Mouse (Mus musculus): ENCODE results near the gene Hhat.

Hhat gene

GRCm38 (mm10) chr1:192564691-192565090 is 206.3 kb downstream of the Hhat start:
- no peak for DNase-seq (ENCODE audit: extremely low spot score, low read depth, low spot score)

DNA sequence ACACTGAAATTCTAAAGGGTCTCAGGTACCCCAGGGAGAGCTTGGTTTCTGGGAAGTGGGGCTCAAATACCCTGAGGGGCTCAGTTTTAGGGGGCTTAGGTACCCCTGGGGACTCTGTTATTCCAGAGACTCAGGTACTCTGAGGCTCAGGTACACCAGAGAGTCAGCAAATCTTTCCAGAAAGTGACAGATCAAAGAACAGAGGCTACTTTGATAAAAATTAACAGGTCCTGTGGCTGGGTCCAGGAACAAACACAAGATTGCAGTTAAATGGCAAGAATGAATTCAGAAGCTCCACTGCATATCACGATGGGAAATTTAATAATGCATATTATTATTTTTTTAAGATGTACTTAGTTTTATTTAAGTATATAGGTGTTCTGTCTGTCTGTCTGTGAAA is 211.7 kb downstream of the Hhat start:
- DNase-seq (ENCODE audit: extremely low spot score, low read depth, low spot score): no peak

DNA sequence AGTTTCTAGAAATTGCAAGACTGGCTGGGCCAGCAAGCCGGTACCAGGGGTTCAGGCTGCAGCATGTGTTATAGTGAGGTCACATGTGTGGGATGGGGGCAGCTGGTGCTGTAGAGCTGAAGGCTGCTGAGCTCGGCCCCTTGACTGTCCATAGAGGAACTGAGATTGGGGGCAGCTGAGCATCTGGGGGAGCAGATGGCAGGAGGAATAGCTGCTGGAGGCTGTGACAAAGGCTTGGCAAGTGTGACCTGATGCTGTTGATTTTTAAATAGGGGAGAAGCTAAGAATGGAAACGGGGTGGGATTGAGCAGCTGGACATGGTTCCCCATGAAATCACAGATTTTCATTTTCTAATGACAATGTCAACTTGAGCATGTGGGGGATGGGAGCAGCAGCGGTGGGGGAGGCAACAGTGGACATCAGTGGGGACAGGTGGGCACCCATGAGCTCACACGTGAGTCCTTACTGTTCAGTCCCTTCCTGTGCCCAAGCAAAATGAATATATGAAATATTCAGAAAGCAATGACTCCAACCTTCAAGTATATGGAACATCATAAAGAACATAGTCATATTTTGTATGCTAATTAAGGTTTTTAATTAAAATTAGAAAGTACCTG is 212.9 kb downstream of the Hhat start:
- no peak for DNase-seq (ENCODE audit: extremely low spot score, low read depth, low spot score)

DNA sequence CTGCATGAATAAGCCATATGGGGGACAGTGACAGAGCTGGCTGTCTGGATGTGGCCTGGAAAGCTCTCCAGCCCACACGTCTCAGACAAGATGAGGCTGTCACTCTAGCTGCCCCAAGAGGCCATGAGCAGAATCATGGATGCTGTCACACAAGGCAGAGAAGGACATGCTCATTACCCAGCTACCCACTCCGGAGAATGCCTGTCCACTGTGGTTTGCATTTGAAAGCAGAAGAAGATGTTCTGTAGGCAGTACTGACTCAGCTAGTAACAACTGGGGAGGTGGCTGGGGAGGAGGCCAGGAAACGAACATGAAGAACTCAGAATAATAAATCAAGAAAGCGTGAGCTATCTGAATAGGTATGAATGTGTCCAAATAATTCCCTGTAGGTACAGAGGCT is 215.5 kb downstream of the Hhat start:
- DNase-seq (ENCODE audit: extremely low spot score, low read depth, low spot score): no peak

GRCm38 (mm10) chr1:192550561-192550960 is 220.5 kb downstream of the Hhat start:
- DNase-seq (ENCODE audit: extremely low spot score, low read depth, low spot score): no peak

DNA sequence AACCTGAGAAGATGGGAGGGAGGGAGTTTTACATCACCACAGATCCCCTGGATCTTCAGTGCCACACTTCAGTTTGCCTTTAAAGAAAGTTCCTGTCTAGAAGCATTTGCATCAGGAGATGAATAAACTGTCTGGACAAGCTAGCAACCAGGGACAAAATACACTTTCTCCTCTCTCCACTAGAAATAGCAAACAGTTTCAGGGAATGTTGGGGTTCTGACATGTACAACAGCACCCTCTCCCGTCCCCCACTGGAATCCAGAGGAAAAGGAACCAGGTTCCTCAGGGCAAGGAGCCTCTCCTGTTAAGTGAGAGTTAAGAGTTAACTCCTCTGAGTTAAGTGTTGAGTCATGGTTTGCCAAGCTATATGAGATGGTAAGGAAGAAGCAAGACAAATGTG is 224.2 kb downstream of the Hhat start:
- no peak for DNase-seq (ENCODE audit: extremely low spot score, low read depth, low spot score)

- no peak for DNase-seq (ENCODE audit: extremely low spot score, low read depth, low spot score)
These were observed 226.1 kb downstream of the Hhat start for GRCm38 (mm10) chr1:192544901-192545300.

- no peak for DNase-seq (ENCODE audit: extremely low spot score, low read depth, low spot score)
These were observed 226.9 kb downstream of the Hhat start for GRCm38 (mm10) chr1:192544091-192544490.

- no peak for DNase-seq (ENCODE audit: extremely low spot score, low read depth, low spot score)
These were observed 227.3 kb downstream of the Hhat start for GRCm38 (mm10) chr1:192543686-192544085.

GRCm38 (mm10) chr1:192542093-192542492 is 228.9 kb downstream of the Hhat start:
- DNase-seq (ENCODE audit: extremely low spot score, low read depth, low spot score): no peak

- DNase-seq (ENCODE audit: extremely low spot score, low read depth, low spot score): no peak
These were observed 233.9 kb downstream of the Hhat start for GRCm38 (mm10) chr1:192537169-192537568.

GRCm38 (mm10) chr1:192536440-192536839 is 234.6 kb downstream of the Hhat start:
- no peak for DNase-seq (ENCODE audit: extremely low spot score, low read depth, low spot score)

DNA sequence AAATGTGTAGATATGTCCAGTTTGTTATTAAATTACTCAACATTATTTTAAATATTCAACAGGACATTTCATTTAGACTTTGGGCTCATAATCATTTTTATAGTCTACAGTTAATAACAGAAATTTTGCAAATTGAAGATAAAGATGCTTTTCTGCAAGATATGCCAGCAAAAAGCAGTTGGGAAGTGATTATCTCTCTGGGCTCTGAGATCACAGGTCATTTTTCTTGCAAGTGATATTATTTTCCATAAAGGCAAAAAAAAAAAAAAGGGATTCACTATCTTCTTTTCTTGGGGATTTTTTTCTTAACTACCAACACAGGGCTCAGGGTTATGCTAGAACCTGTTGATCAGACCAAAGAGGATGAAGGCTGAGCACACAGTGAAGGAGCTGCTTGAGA is 238.0 kb downstream of the Hhat start:
- no peak for DNase-seq (ENCODE audit: extremely low spot score, low read depth, low spot score)

GRCm38 (mm10) chr1:192532212-192532611 is 238.8 kb downstream of the Hhat start:
- no peak for DNase-seq (ENCODE audit: extremely low spot score, low read depth, low spot score)

DNA sequence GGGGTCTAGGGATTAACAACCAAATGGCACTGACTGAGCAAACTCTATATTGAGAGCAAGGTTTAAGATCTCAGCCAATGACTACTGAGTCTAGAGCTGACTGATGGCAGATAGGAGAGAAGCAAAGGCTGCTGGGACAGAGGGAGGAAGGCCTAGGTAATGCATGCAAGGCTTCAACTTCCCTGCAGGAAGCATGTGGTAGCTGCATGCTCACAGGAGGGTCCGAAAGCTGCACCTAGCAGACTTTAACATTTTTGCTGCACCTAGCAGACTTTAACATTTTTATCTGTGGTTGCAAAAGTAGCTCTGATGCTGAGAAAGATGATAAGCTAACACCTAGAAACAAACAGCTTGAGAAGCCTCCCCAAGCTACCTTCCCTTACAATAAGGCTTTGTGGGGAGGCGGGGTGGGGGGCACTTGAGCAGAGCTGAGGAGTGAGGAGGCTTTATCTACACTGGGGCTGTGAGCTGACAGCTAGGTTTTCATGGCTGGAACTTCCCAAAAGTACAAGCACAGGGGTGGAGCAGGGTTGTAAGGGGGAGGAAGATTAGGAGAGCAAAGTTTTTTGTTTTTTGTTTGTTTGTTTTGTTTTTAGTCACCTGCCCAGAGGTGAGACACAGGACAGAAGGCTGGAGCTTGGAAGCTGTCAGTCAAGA is 239.4 kb downstream of the Hhat start:
- DNase-seq (ENCODE audit: extremely low spot score, low read depth, low spot score): no peak

DNA sequence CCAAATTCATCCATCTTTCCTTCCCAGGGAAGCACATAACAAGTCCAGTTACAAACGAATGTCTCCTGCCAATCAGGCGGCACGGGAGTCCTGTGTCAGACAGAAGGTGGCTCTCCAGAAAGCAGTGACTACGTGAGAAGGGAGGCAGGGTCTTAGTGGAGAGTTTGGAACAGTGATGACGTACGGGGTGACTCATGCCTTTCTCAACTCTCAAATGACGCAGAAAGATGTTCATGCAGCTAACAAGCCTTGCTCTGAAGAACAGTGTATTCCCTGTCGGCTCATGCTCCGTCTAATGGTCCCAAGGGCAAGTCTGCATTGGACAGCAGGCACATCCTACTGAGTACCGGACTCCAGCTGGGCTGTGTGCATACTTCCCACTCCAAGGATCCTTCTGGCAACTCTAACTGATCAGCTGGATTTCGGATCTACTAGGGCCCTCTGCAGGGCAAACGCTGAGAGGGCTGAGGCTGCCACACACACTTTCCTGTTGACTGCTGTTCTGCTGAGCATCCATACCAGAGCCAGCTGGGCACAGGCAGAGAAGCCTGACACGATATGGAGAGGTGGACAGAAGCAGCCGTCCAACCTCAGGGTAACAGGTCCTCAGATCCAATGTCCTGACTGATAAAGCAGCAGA is 245.2 kb downstream of the Hhat start:
- DNase-seq (ENCODE audit: extremely low spot score, low read depth, low spot score): no peak

DNA sequence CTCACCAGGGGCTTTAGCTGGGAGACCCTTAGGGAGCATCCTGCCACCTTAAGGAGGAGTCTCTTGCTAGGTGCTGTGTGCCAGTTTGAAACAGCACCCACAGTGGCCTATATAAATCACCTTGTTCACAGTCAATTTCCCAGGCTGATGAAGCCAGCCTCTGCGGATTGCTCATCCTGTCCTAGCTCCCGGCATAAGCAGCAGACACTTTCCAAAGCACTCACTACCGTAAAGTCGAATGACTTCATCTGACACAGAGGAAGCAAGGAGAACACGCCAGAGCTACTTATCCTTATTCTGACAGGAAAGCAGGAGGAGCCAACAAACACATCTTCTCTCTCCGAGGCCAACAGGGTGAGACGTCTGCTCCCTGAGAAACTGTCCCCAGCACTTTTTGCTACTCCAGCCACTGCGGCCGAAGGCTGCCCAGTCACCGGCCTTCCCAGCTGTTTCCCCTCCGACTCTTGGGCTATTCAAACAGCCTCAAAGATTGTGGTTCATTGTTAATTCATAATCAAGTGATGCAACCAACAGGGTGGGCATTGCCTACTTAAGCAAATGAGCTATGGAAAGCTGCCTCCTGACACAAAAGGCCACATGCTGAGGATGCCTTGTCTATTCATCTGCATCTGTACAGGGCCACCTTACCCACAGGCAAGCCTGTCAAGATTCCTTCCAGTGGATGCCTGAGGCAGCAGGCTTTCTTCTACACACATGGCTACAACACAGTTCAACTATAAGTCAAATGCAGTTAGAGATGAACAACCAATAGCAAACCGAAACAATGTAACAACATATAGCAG is 248.4 kb downstream of the Hhat start:
- no peak for DNase-seq (ENCODE audit: extremely low spot score, low read depth, low spot score)

DNA sequence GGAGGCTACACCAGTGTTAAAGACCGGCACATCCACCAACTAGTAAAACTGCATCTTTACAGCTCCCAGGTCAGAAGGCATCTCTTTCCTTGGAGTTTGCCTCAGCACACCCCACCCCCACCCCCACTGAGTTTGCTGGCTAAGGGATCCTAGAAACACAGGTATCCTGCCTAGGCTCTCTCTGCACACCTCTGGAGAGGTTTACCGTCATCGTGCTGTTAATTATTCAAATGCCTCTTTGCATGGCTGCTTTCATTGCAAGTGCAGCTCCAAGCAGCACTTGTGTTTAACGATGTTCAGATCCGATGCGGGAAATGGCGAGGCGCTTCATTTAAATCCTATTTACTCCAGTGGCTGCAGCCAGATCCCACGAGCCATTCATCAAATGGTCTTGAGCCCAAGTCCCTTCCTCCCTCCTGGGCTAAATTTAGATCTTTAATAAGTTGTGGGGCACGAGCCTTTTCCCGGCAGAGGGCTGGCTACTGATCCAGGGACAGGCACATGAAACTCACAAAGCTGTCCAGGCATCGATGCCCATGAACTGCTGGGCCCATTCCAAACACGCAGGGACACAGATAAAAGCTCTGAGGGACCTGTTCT is 250.1 kb downstream of the Hhat start:
- no peak for DNase-seq (ENCODE audit: extremely low spot score, low read depth, low spot score)

- no peak for DNase-seq (ENCODE audit: extremely low spot score, low read depth, low spot score)
These were observed 251.3 kb downstream of the Hhat start for GRCm38 (mm10) chr1:192519713-192520112.

DNA sequence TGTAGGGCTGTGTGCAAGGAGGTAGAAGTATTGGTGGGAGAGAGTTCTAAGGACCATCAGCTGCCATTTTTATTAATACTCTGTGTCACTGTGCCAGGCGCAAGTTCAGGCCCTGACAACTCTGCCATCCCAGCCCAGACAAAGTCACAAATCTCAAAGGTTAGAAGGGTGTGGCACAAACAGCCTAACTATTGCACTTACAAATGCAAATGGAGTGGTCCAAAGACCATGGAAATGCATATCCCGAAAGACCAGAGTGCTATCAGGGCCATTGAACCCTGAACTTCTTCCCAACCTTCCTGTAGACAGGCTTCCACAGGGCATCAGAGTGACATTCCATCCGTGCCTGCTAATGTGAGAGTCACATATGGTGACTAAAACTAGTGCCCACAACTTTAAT is 255.7 kb downstream of the Hhat start:
- DNase-seq (ENCODE audit: extremely low spot score, low read depth, low spot score): no peak

- DNase-seq (ENCODE audit: extremely low spot score, low read depth, low spot score): no peak
These were observed 258.2 kb downstream of the Hhat start for GRCm38 (mm10) chr1:192512821-192513220.
